Mouse (Mus musculus) cerebellum, postnatal 10 days (tissue): ENCODE measurements around the gene Foxo3.

ENCODE experiments used
- DNase-seq, 2 experiments: peaks; one replicate each; pipeline ENCODE4 v3.0.0; 2021; ENCODE audit warnings: mixed read lengths in 2 of 2

Gene Foxo3

GRCm38 (mm10) chr10:42275401-42275870, 1.1 kb downstream of the Foxo3 start:
- peak; percentile 64 to 70 for DNase-seq

DNA sequence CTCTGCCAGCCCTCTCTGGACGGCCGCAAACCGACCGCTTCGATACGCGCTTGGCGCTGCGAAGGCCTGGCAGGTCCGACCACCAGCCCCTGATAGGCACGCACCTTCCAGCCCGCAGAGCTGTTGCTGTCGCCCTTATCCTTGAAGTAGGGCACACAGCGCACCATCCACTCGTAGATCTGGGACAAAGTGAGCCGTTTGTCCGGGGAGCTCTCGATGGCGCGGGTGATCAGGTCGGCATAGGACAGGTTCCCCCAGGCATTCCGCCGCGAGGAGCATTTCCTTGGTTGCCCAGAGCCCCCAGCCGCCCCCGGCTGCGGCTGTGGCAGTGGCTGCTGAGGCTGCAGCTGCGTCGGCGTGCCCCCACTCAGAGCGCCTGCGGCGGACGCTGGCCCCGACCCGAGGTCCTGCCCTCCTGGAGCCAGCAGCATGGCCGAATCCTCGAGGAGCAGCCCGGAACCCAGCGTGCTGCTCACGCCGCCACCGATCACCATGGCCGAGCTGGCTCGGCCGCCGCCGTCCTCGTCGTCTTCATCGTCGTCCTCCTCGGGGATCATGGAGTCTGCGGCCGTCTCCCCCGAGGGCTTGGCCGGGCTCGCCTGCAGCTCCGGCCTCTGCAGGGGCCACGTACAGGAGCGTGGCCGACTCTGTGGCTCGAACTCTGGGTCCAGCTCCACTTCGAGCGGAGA, 1.7 kb downstream of the Foxo3 start:
- DNase-seq: peak; percentile 63 to 69

DNA sequence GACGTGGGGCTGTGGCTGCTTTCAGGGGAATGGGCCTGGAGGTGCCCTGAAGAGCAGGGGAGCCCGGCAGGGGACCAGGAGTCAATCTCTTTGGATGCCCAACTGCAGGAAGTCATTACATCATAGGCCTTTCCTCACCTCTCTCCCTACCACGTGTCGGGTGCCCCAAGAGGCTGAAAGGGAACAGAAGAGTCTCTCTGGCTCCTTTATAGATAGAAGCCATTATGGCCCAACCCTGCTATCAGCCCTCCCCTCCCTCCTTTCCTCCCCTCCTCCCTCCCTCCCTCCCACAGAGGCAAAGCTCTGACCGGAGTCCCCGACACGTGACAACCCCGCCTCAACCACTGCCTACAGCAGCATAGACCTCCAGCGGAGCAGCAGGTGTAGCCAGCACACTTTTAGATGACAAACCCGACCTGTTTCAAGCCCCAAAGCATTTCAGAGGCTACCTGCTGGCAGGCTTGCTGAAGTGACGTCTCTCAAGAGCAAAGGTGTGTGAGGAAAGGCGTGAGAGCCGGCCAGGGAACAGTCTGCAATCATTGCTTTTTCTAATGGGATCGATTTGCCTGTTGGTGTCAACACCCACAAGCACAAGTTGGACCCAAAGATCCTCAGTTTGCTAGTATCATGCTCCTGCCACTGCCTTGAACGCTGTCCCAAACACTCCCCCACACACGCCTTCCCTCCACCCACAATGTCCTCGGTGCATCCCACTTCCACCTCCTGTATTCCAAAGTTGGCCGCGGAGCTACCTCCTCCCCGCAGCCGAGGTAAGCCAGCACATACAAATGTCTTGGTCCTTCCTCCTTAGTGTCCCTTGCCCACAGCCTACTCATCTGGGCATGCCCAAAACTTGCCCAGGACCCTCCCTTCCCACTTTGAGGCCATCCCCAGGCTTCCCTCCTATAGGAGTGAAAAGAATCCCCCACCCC, 2.5 kb downstream of the Foxo3 start:
- peak; percentile 38 to 47 for DNase-seq

GRCm38 (mm10) chr10:42273403-42273759, 3.2 kb downstream of the Foxo3 start:
- DNase-seq: no peak

GRCm38 (mm10) chr10:42271454-42272230, 4.9 kb downstream of the Foxo3 start:
- DNase-seq: no peak

GRCm38 (mm10) chr10:42270277-42271083, 6.1 kb downstream of the Foxo3 start:
- no peak for DNase-seq

DNA sequence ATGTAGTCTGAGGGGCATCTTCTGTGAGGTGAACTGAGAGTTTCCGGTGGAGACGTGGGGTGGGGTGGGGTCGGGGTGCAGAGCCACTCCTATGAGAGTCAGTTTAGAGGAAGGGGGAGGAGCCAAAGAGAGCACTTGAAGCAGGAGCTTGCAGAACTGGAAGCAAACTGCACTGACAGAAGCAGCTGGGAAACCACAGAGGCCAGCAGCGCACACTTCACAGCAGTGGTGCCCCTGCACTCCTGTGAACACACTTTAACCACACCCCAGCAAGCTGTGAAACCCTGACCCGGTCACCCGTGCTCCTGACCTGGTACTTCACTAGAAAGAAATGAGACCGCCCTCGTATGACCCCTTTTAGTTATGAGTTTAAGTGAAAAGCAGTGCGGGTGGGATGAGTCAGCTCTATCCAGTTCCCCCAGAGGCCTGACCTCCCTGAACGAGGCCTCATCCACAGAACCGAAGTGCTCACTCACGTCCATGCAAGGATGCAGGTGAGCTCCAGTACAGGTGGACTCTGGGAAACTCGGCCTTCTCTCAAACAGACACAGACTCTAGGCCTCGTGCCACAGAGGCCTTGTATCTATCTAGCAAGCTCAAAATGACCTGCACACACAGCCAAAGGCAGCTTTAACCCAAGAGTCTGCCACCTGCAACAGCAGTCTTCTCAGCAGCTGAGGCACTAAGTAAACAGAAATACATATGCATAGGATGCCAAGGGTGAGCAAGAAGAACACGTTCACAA, 7.1 kb downstream of the Foxo3 start:
- DNase-seq: no peak

DNA sequence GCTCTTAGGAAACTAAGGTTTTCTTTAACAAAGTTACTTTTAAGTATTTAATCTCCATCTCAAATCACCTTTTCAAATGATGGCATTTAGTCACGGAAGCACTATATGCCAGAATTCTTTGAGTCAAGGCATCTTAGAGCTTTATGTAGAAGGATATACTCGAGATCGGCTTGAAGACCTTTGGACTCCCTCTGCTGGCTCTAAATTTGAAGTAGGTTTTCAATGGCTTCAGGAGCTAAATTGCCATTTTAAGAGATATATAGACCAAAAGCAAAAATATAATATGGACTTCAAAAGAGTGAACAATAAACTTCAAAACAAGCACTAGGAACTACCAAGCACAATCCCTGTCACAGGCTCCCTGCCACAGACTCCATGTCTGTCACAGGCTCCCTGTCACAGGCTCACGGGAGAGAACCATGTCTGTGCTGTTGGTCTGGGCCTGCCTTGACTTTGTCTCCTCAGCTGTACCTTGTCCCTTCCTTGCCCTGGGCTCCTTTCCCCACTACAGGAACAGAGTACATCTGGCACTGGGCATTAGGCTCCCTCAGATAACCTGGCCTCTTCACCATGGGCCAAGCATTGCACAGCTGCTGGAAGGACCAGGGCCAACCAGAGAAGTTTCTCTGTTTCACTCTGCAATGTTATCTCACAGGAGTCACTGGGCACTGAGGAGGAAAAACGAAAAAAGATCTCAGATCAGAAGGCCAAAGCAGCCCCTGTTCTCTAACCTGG, 8.6 kb downstream of the Foxo3 start:
- DNase-seq: no peak

DNA sequence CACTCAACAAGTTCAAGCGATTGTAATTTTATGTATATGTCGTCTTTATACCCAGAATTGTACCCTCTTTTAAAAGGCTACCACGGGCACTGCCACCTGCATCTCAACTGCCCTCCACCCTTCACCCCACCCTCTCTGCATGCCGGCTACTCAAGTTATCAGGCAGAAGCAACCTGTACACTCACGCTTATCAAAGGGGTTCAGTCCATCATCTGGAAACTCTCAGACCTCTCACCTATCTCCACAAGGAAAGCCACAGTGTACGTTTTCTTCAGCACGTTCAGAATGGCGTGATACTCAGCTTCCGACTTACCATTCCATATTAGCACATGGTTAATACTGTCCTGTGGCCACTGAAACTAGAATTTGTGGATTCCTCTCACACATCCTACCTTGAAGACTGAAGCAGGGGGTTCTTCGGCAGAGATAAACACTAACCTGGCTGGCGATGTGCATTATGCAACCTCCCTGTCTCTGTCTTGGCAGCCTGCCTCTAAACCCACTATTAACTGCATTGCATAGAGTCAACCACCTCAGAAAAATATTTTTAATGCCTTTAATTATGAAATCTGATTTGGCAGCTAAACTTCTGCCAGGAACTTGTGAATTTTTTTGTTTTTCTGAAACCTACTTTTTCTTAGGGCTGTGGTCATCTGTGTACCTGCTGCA, 11.4 kb downstream of the Foxo3 start:
- DNase-seq: peak in 1 of 2 experiments; percentile 32

GRCm38 (mm10) chr10:42264195-42264594, 12.4 kb downstream of the Foxo3 start:
- no peak for DNase-seq

- DNase-seq: no peak
These were observed 12.9 kb downstream of the Foxo3 start for GRCm38 (mm10) chr10:42263701-42264100.

DNA sequence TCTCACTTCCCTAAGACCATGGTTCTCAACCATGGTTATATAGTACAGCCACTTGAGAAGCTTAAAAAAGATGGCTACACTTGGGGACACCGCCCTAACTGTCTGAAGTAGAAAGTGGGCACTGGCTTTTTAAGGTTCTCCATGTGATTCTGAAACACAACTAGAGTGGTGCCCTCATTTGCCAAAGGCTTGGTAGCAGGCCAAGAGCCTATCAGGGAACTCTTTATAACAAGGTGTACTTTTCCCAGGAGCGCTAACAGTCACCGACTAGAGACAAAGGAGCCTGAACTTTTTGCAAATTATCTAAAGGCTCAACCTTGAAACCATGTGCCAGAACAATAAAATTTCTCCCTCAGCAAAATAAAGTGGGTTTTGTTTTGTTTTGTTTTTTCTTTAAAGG, 14.5 kb downstream of the Foxo3 start:
- DNase-seq: no peak

GRCm38 (mm10) chr10:42261103-42261502, 15.5 kb downstream of the Foxo3 start:
- DNase-seq: no peak

GRCm38 (mm10) chr10:42260523-42260922, 16.0 kb downstream of the Foxo3 start:
- no peak for DNase-seq

DNA sequence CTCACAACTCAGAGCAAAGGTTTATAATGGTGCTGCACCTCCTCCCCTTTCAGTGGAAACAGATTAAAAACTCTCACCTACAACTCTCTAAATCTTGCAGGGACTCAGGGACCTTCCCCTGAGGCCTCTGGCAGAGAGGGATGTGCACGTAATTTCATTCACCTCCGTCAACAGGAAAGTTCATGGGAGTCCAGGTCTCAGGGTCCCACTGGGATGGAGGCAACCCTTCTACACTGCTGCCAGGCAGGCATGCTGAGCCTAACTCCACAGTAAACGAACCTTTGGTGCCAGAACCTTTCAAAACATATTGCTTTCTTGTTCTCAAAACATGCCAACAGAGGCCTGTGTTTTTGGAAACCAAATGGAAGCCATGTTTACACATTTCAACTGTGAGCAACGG, 17.0 kb downstream of the Foxo3 start:
- DNase-seq: no peak

- DNase-seq: no peak
These were observed 18.6 kb downstream of the Foxo3 start for GRCm38 (mm10) chr10:42257985-42258384.

GRCm38 (mm10) chr10:42254788-42255187, 21.8 kb downstream of the Foxo3 start:
- DNase-seq: no peak

- DNase-seq: no peak
These were observed 24.7 kb downstream of the Foxo3 start for GRCm38 (mm10) chr10:42251749-42252323.

GRCm38 (mm10) chr10:42251203-42251602, 25.4 kb downstream of the Foxo3 start:
- peak; percentile 39 to 44 for DNase-seq

DNA sequence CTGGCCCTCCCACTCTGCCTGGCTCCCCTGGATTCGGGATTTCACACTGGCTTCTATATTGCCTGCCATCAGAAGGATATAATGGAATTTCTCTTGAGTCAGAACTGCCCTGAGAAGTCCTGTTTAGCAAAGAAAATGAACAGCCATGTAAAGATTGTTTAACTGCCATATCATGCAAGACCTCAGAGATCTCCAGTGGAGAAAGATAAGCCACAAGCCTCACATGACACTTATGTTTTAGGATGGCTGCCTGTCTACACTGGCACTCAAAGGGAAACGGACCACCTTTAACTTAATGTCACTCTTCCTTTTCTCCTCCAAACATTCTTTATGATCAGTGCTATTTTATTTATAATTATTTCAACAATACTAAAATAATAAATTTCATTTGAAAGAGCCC, 26.6 kb downstream of the Foxo3 start:
- no peak for DNase-seq
